Mouse (Mus musculus) layer of hippocampus, adult 9-11 months (tissue): ENCODE data around the gene Togaram2.

ENCODE experiments used
- DNase-seq: peaks from one replicate; pipeline ENCODE4 v3.0.0; 2022

Gene Togaram2

GRCm38 (mm10) chr17:71684103-71684608, 11.1 kb downstream of the Togaram2 start:
- DNase-seq = peak; percentile 27

GRCm38 (mm10) chr17:71687436-71687835, 14.4 kb downstream of the Togaram2 start:
- DNase-seq = no peak

- no peak for DNase-seq
Observed at GRCm38 (mm10) chr17:71689903-71690302, 16.8 kb downstream of the Togaram2 start.

- DNase-seq = peak; percentile 40
Observed at GRCm38 (mm10) chr17:71691361-71691875, 18.4 kb downstream of the Togaram2 start.

- peak; percentile 61 for DNase-seq
Observed at GRCm38 (mm10) chr17:71693313-71693712, 20.3 kb downstream of the Togaram2 start.

- DNase-seq = peak; percentile 19
Observed at GRCm38 (mm10) chr17:71693780-71694179, 20.7 kb downstream of the Togaram2 start.

- DNase-seq = no peak
Observed at GRCm38 (mm10) chr17:71695151-71695550, 22.1 kb downstream of the Togaram2 start.

GRCm38 (mm10) chr17:71695716-71696315, 22.8 kb downstream of the Togaram2 start:
- DNase-seq = no peak

GRCm38 (mm10) chr17:71696396-71696795, 23.3 kb downstream of the Togaram2 start:
- no peak for DNase-seq

- DNase-seq = no peak
Observed at GRCm38 (mm10) chr17:71697896-71698618, 25.0 kb downstream of the Togaram2 start.

GRCm38 (mm10) chr17:71698619-71698956, 25.5 kb downstream of the Togaram2 start:
- DNase-seq = no peak

- DNase-seq = no peak
Observed at GRCm38 (mm10) chr17:71705113-71705512, 32.1 kb downstream of the Togaram2 start.

GRCm38 (mm10) chr17:71705550-71706480, 32.8 kb downstream of the Togaram2 start:
- DNase-seq = no peak

- DNase-seq = no peak
Observed at GRCm38 (mm10) chr17:71707715-71708114, 34.7 kb downstream of the Togaram2 start.

GRCm38 (mm10) chr17:71712279-71712678, 39.2 kb downstream of the Togaram2 start:
- no peak for DNase-seq

GRCm38 (mm10) chr17:71715034-71715433, 42.0 kb downstream of the Togaram2 start:
- DNase-seq = peak; percentile 68

GRCm38 (mm10) chr17:71717881-71718625, 45.0 kb downstream of the Togaram2 start:
- no peak for DNase-seq

- no peak for DNase-seq
Observed at GRCm38 (mm10) chr17:71720434-71720833, 47.4 kb downstream of the Togaram2 start.

- DNase-seq = no peak
Observed at GRCm38 (mm10) chr17:71721019-71721418, 48.0 kb downstream of the Togaram2 start.

- no peak for DNase-seq
Observed at GRCm38 (mm10) chr17:71730655-71731054, 57.6 kb downstream of the Togaram2 start.

GRCm38 (mm10) chr17:71736442-71736841, 63.4 kb downstream of the Togaram2 start:
- no peak for DNase-seq

GRCm38 (mm10) chr17:71742156-71742555, 69.1 kb downstream of the Togaram2 start:
- no peak for DNase-seq
